In the genomic region with DNA sequence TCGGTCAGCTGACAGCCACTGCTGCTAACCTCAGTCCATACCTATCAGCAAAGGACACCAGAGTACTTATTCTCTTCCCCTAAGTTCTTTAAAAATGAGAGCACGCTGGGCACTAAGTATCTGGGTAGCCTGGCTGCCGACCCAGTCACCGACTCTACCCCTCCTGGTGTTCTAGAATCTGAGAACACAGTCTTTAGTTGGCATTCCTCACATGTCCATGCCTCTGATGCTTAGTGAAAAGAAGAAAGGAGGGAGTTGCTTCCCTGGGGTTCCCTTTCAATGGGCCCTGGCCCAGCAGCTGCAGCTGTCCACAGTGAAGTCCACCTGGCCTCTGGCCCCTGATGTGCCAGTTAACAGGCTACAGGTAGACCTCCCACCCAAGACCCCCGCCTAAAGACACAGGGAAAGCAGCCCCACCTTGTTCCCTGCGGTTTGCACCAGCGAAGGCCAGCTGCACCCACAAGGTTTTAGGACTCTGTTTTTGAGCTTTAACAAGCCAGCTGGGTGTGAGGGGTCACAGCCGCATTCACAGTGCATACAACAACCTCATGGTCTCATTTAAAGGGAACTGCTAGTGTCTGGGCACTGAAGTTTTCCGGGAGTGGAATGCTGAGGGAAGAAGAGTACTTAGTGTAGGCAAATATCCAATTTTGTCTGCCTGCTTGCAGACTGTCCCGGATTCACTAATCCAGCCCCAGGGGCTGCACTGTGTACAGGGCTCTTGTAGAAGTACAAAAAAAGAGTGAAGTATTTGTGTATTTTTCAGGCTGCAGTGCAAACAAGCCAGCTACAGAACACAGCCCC, we compare ENCODE assay signal across 10 mouse cellular contexts. TPM values are rescaled to one million over a fixed set of nuclear protein-coding genes. Genes with fewer than 3 reads are reported as not detected.
DNase-seq lines count a peak whose midpoint lies in the region; ATAC-seq and TF ChIP-seq lines count a peak whose summit lies in the region.
"Had no signal": no experiment of that assay in that cellular context is flagged by ENCODE, and none has a peak within 500 bp of the region (broad histone marks: within the 10 kb centered on the region; RNA-seq: fewer than 3 reads in every experiment).

No protein-coding gene starts in this region.

- DNase-seq in embryo, embryonic 10.5 days (ENCODE audit: low spot score): peak; percentile 55
- no peak for DNase-seq in embryo, embryonic 10 days (ENCODE audit: low spot score)
- no peak for DNase-seq in testis, postnatal 10 days (ENCODE audit: low spot score)
- DNase-seq in stomach, postnatal 0 days (ENCODE audit: low spot score): no peak
- no peak for DNase-seq in cerebellum, adult 11-12 months
- DNase-seq in cerebellum, postnatal 36 days: no peak
- DNase-seq: right cerebral cortex, adult 18-20 months had no signal

- H3K36me3 ChIP-seq in testis, adult 2 months (ENCODE audit: control insufficient read depth, insufficient read depth, low read length): no peaks in the 10 kb centered on the region
- 0 out of 2 replicates have a peak, but pooled peaks cover 4% of the 10 kb centered on the region for H3K36me3 ChIP-seq in limb, embryonic 13.5 days
- no peaks in the 10 kb centered on the region for H3K36me3 ChIP-seq in stomach, postnatal 0 days (ENCODE audit: control insufficient read depth, insufficient read depth, low read length)

- H3K4me2 ChIP-seq in limb, embryonic 13.5 days (replicated peaks): peak overlapping the region; percentile 84
- no peak overlapping the region; the same call in 1 of the 2 replicates for H3K4me2 ChIP-seq in stomach, postnatal 0 days (replicated peaks; ENCODE audit: low read depth)

- 11% methylated on average over 10 of the region's 10 CpGs for WGBS in limb, embryonic 13.5 days
- 35% methylated on average over 10 of the region's 10 CpGs for WGBS in stomach, postnatal 0 days

- no peak overlapping the region for H3K4me3 ChIP-seq in testis, adult 2 months (ENCODE audit: control insufficient read depth, low read depth, low read length)
- peak overlapping the region; percentile 78 for H3K4me3 ChIP-seq in limb, embryonic 13.5 days
- no peak overlapping the region for H3K4me3 ChIP-seq in stomach, postnatal 0 days (ENCODE audit: low read depth, low read length)
- H3K4me3 ChIP-seq: erythroblast, embryonic 14.5 days had no signal

- no peak for ATAC-seq in limb, embryonic 13.5 days (ENCODE audit: low FRiP score, low read depth)
- ATAC-seq in stomach, postnatal 0 days (ENCODE audit: low FRiP score, low TSS enrichment): no peak

- no peak for TF ChIP-seq POLR2A in testis, adult 2 months (IDR thresholded peaks at IDR 0.05; ENCODE audit: control insufficient read depth, low read depth, low read length)

- no peak for TF ChIP-seq EP300 in stomach, postnatal 0 days (optimal IDR thresholded peaks at IDR 0.05)

- peaks cover 16% of the 10 kb centered on the region for H3K4me1 ChIP-seq in testis, adult 2 months (ENCODE audit: control insufficient read depth, insufficient read depth, low read length)
- H3K4me1 ChIP-seq in limb, embryonic 13.5 days: peaks cover 63% of the 10 kb centered on the region
- peaks cover 10% of the 10 kb centered on the region; the same call in 1 of the 2 replicates for H3K4me1 ChIP-seq in stomach, postnatal 0 days (replicated peaks; ENCODE audit: control insufficient read depth, insufficient read depth)

- peak overlapping the region; percentile 95 for H3K9ac ChIP-seq in limb, embryonic 13.5 days
- no peak overlapping the region for H3K9ac ChIP-seq in stomach, postnatal 0 days (ENCODE audit: low read length)

- no peaks in the 10 kb centered on the region; the same call in 1 of the 2 replicates for H3K27me3 ChIP-seq in testis, adult 2 months (ENCODE audit: control insufficient read depth, insufficient read depth, low read length)
- no peaks in the 10 kb centered on the region for H3K27me3 ChIP-seq in limb, embryonic 13.5 days
- H3K27me3 ChIP-seq in stomach, postnatal 0 days (ENCODE audit: control insufficient read depth, insufficient read depth, low read length): no peaks in the 10 kb centered on the region

- peak overlapping the region; percentile 16; the same call in 1 of the 2 replicates for H3K27ac ChIP-seq in testis, adult 2 months (ENCODE audit: control insufficient read depth, insufficient read depth, low read depth, low read length)
- H3K27ac ChIP-seq in limb, embryonic 13.5 days: peak overlapping the region; percentile 97; the same call in 1 of the 2 replicates
- 0 out of 2 replicates have a peak overlapping the region, but pooled peaks have one; percentile 45 for H3K27ac ChIP-seq in stomach, postnatal 0 days (replicated peaks)

- H3K9me3 ChIP-seq in limb, embryonic 13.5 days: no peaks in the 10 kb centered on the region
- H3K9me3 ChIP-seq in stomach, postnatal 0 days (ENCODE audit: control insufficient read depth, low read length): no peaks in the 10 kb centered on the region

- no peak for TF ChIP-seq CTCF in testis, adult 2 months (IDR thresholded peaks at IDR 0.05; ENCODE audit: control insufficient read depth, insufficient read depth, insufficient replicate concordance, low read depth, low read length)
- no peak for TF ChIP-seq CTCF in stomach, postnatal 0 days (IDR thresholded peaks at IDR 0.05; ENCODE audit: low read depth)

RNA-seq across cellular contexts. Expression of gene Gli2, which starts 3.4 kb away (rescaled TPM):
- polyA plus RNA-seq in testis, adult 2 months (2012; rRNA removed): 1.3 and 1.4 TPM in 2 replicates
- 17.7 and 18.2 TPM in 2 replicates for polyA plus RNA-seq in limb, embryonic 13.5 days (2015; fragmentation: Nextera tagmentation; extraction: Ambion mirVana)
- 1.8 and 2.0 TPM in 2 replicates for polyA plus RNA-seq in stomach, postnatal 0 days (2015; fragmentation: Nextera tagmentation; extraction: Ambion mirVana)
- polyA plus RNA-seq: erythroblast, embryonic 14.5 days had no signal

Comparison
In these comparisons a context has a peak if more than half of its experiments do, and no peak if none do; other contexts are left out.
1. H3K27ac ChIP-seq: peak in every context shown above with its lines; median percentile 97 in limb, embryonic 13.5 days; 45 in stomach, postnatal 0 days; 16 in testis, adult 2 months.